Mouse (Mus musculus) thymus, postnatal 14 days (tissue): ENCODE results near the gene Glb1.

Experiments used
- DNase-seq: peaks from one replicate; pipeline ENCODE4 v3.0.0; 2021

The Glb1 gene

GRCm38 (mm10) chr9:114446887-114447286, 46.0 kb downstream of the Glb1 start:
- DNase-seq = no peak

DNA sequence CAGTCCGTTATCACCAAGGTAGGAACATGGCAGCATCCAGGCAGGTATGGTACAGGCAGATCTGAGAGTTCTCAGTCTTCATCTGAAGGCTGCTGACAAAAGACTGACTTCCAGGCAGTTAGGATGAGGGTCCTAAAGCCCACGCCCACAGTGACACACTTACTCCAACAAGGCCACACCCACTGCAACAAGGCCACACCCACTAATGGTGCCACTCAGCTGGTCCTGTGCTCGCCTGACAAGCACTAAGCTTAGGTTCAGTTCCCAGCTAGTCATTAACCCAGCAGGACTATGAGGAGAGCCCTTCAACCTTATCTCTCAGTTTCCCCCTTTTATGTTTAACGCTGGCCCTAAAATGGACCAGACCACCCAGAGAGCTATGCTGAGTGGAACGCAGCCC, 47.8 kb downstream of the Glb1 start:
- no peak for DNase-seq

GRCm38 (mm10) chr9:114449120-114449754, 48.4 kb downstream of the Glb1 start:
- no peak for DNase-seq

- DNase-seq = peak; percentile 45
Observed at GRCm38 (mm10) chr9:114451615-114452014, 50.7 kb downstream of the Glb1 start.

DNA sequence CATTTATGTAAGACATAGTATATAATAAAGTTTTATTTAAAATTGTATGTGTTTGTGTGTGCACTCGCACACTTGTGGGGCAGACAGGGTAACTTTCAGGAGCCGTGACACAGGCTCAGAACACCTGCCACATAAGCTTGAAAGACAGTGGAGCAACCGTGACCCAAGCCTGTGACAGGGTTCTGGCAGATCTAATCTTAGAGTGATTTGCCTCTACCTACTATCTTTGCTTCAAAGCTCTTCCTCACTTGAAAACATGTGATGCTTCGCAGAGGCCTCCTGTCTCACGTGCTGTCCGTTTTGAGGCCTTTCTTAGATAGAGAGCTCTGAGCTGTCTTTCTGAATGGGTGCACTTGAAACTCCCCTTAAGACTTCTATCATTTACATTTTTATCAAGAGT, 51.5 kb downstream of the Glb1 start:
- DNase-seq = peak; percentile 67

- no peak for DNase-seq
Observed at GRCm38 (mm10) chr9:114455420-114455819, 54.5 kb downstream of the Glb1 start.

- DNase-seq = no peak
Observed at GRCm38 (mm10) chr9:114458436-114458835, 57.6 kb downstream of the Glb1 start.

- no peak for DNase-seq
Observed at GRCm38 (mm10) chr9:114462569-114462968, 61.7 kb downstream of the Glb1 start.

GRCm38 (mm10) chr9:114465442-114465841, 64.6 kb downstream of the Glb1 start:
- no peak for DNase-seq

GRCm38 (mm10) chr9:114466871-114467270, 66.0 kb downstream of the Glb1 start:
- DNase-seq = no peak

GRCm38 (mm10) chr9:114468217-114468616, 67.3 kb downstream of the Glb1 start:
- no peak for DNase-seq

DNA sequence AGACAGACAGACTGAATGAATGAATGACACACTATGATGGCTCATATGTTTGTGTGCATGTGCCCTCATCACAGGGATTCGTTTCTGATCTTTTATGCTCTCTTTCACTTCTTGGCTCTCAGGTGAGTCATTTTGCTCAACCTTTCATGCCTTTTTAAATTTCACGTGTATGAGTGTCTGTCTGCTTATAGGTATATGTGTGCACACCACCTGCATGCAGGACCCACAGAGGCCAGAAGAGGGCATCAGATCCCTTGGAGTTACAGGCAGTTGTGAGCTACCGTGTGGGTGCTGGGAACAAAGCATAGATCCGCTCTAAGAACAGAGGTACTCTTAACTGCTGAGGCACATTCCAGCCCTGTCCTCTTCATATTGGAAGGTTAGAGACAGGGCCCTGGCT, 67.8 kb downstream of the Glb1 start:
- DNase-seq = no peak

- no peak for DNase-seq
Observed at GRCm38 (mm10) chr9:114471892-114472291, 71.0 kb downstream of the Glb1 start.

DNA sequence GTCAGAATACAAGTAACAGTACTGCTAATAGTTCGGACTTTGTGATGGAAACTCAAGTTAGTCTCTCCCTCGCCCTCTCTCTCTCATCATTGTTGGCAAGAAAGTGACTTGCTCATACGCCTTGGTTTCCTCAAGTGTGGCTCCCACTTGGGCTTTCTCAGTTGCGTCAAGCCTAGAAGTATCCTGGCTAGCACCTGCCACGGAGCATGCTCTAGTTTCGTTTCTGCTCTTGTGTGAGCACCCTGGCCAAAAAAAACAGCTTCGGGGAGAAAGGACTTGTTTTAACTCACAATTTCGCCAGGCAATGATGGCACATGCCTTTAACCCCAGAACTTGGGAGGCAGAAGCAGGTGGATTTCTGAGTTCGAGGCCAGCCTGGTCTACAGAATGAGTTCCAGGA, 76.1 kb downstream of the Glb1 start:
- DNase-seq = no peak

DNA sequence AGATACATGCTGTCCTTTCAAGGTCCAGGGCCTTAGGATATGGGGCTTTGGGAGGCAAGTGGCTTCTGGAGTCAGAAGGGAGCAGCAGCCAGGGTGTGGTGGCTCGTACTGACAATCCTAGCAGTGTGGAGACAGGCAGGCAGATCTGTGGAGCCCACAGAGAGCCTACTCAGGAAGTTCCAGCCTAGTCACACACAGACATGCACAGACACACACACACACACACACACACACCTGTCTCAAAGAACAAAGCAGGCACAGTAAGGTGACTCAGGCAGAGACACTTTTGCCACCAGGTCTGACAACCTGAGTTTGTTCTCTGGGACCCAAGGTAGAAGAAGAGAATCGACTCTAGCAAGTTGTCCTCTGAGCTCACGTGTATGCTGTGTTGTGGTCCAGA, 80.1 kb downstream of the Glb1 start:
- DNase-seq = peak; percentile 40

DNA sequence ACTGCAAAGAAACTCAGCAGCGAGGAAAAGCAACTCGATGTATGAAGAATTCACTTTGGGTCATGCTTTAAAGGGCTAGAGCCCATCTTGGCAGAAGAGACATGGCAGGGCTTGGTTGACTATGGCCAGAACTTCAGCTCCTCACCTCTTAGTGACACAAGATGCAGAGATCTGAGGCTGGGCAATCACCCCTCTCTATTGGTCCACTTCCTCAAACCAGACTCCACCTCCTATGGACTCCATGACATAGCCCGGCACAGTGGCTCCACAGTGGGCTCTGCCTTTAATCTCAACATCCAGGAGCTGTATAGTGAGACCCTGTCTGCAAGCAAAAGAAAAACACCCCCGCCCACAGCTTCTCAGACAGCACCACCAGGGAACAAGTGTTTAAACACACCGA, 83.9 kb downstream of the Glb1 start:
- DNase-seq = no peak

GRCm38 (mm10) chr9:114486808-114487207, 85.9 kb downstream of the Glb1 start:
- DNase-seq = no peak

- no peak for DNase-seq
Observed at GRCm38 (mm10) chr9:114487481-114488258, 86.8 kb downstream of the Glb1 start.

DNA sequence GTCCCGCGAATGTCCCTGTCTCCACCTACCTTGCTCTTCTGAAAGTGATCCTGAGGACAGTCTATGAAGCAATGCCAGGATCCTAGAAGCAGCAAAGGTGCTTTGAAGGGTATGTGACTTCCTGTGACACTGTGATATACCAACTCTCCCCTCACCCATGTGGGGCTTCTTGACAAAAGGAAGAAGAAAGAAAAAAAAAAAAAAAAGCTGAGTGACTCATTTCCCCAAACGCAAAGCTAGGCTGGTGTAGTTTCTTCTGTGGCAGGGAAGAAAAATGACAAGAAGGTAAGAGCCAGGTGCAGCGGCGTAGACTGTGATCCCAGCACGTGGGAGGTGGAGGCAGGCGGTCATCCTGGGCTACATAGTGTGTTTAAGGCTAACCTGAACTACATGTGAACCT, 95.6 kb downstream of the Glb1 start:
- DNase-seq = peak; percentile 71

GRCm38 (mm10) chr9:114498218-114498617, 97.3 kb downstream of the Glb1 start:
- DNase-seq = peak; percentile 94

GRCm38 (mm10) chr9:114499783-114500515, 99.1 kb downstream of the Glb1 start:
- peak; percentile 75 for DNase-seq

DNA sequence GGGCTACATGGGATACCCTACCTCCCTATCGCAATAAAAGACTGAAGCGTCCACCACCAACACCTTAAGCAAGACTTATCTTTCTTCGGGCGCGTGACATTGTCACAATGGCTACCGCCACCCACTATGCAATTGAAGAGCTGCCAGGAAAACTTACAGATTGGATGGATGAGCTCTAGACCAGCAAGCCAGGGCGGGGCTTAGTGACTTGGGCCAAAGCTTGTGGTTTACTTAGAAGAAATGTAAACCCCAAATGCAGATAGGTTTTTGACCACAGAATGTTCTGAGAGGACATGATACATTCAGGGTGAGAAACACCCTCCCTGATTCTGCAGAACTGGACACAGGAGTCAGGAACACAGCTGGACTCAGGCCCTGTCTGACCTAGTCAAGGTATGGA, 100.2 kb downstream of the Glb1 start:
- no peak for DNase-seq

- no peak for DNase-seq
Observed at GRCm38 (mm10) chr9:114501913-114502312, 101.0 kb downstream of the Glb1 start.
